Mouse (Mus musculus) embryonic stem cell, embryonic (primary cell): ENCODE data around the gene LTO1.

Source experiments
- CTCF ChIA-PET, 4 experiments: fragments of 300-600 bp in 2 of 4; fragments of 350-600 bp in 2 of 4; sonication (Branson Sonifier 250); formaldehyde crosslinking; loops; one replicate each; lab custom pipeline; 2022; ENCODE audit warnings: inconsistent platforms in 2 of 4; lab: Charles Lee
- POLR2A ChIA-PET, 4 experiments: fragments of 300-600 bp in 2 of 4; fragments of 350-600 bp in 2 of 4; sonication (Branson Sonifier 250); formaldehyde crosslinking; loops; one replicate each; lab custom pipeline; 2022; ENCODE audit warnings: antibody characterized with exemption in 4 of 4, inconsistent platforms in 1 of 4; lab: Charles Lee

Gene LTO1

DNA sequence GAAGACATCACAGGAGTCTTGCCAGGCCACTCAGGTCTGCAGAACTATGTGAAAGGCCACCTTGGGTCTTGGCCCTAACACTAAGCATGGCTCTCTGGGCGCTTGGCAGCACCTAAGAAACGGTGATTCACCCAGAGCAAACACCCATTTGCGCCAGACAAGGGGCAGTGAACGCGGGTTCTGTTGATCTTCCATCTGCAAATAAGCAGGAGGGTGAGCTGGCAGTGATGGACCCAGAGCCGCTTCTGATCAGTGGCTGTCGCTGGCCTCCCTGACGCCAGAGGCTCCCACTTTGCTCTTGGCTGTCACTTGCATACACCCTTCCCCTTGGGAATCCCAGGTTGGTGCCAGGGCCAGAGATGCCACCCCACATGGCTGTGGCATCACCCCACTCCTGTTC lies 14.6 kb downstream of the LTO1 start:
- POLR2A ChIA-PET, result interaction anchor here in 2 of 4 experiments (0.7 to 3.3 kb wide), 9 partner anchors 10 to 287 kb away, joined by 3 to 31 read pairs (median 4); partner anchors contain the start of genes Ccnd1 (in 2 of the 2) and LTO1 (in 1 of the 2)
- CTCF ChIA-PET, result interaction anchor here in 3 of 4 experiments (0.9 to 1.7 kb wide), 3 partner anchors 10 to 349 kb away, joined by 3 to 6 read pairs (median 3); no protein-coding TSS in a partner anchor

GRCm38 (mm10) chr7:144929931-144930330 lies 15.0 kb downstream of the LTO1 start:
- CTCF ChIA-PET, result interaction anchor here in 1 of 4 experiments (0.9 kb wide), 1 partner anchor 348 kb away, joined by 3 read pairs; no protein-coding TSS in a partner anchor
- POLR2A ChIA-PET, result interaction anchor here in 2 of 4 experiments (0.7 to 1.9 kb wide), 5 partner anchors 10 to 287 kb away, joined by 3 to 8 read pairs (median 4); partner anchors contain the start of gene Ccnd1 (in 1 of the 2)

- POLR2A ChIA-PET, result interaction anchor here (0.5 to 13.1 kb wide), 17 partner anchors 9 to 393 kb away, joined by 3 to 245 read pairs (median 4); partner anchors contain the start of gene LTO1 (in 2 of the 4)
- CTCF ChIA-PET, result interaction anchor here (0.6 to 2.0 kb wide), 47 partner anchors 9 to 366 kb away, joined by 3 to 12 read pairs (median 4); partner anchors contain the start of genes LTO1 (in 2 of the 4) and Tpcn2 (in 1 of the 4)
Observed at GRCm38 (mm10) chr7:144931778-144932177, 16.9 kb downstream of the LTO1 start.

GRCm38 (mm10) chr7:144932389-144932937 lies 17.6 kb downstream of the LTO1 start:
- POLR2A ChIA-PET, result interaction anchor here (0.5 to 13.1 kb wide), 14 partner anchors 8 to 393 kb away, joined by 3 to 245 read pairs (median 4); partner anchors contain the start of gene LTO1 (in 2 of the 4)

DNA sequence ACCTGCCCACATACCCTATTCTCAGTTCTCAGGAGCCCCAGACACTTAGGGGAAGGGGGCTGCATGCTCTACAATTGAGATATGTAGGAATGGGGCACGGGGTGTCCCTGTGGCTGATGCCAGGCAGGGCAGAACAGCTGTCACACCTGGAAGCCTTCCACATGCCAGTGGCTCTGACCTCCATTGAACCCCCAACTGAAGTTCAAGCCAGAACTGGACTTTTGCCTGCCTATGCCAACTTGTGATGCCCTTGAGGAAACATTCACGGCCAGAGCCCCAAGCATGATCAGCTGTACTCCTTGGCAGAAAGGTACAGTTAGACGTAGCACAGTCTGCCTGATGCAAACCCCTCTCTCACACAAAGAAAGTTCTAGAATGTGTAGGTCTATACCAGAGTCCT lies 18.4 kb downstream of the LTO1 start:
- ChIA-PET CTCF (interaction anchor here in 2 of 4 experiments (1.1 to 4.9 kb wide), 3 partner anchors 24 to 310 kb away, joined by 3 to 26 read pairs (median 7); no protein-coding TSS in a partner anchor), POLR2A (interaction anchor here in 1 of 4 experiments (1.0 to 13.1 kb wide), 4 partner anchors 9 to 273 kb away, joined by 3 to 245 read pairs (median 5); no protein-coding TSS in a partner anchor)

More at GRCm38 (mm10) chr7:144932389-144932937, 17.6 kb downstream of the LTO1 start:
- CTCF ChIA-PET, result interaction anchor here (0.7 to 2.0 kb wide), 38 partner anchors 8 to 351 kb away, joined by 3 to 12 read pairs (median 4); partner anchors contain the start of genes LTO1 (in 2 of the 4) and Tpcn2 (in 1 of the 4)

GRCm38 (mm10) chr7:144933796-144934195 lies 18.9 kb downstream of the LTO1 start:
- POLR2A ChIA-PET, result interaction anchor here in 1 of 4 experiments (1.0 to 13.1 kb wide), 5 partner anchors 9 to 206 kb away, joined by 3 to 245 read pairs (median 6); partner anchors contain the start of gene LTO1
- CTCF ChIA-PET, result interaction anchor here in 2 of 4 experiments (1.1 to 4.9 kb wide), 3 partner anchors 25 to 310 kb away, joined by 3 to 26 read pairs (median 7); no protein-coding TSS in a partner anchor

- ChIA-PET POLR2A (interaction anchor here in 3 of 4 experiments (0.6 to 13.1 kb wide), 9 partner anchors 7 to 1362 kb away, joined by 3 to 245 read pairs (median 6); partner anchors contain the start of genes LTO1 (in 2 of the 3) and Tpcn2 (in 1 of the 3)), CTCF (interaction anchor here (0.6 to 4.9 kb wide), 18 partner anchors 49 to 1249 kb away, joined by 3 to 26 read pairs (median 4); partner anchors contain the start of genes Tnfrsf23 (in 1 of the 4) and Tpcn2 (in 1 of the 4))
Observed at GRCm38 (mm10) chr7:144934901-144935300, 20.0 kb downstream of the LTO1 start.

GRCm38 (mm10) chr7:144935563-144935962 lies 20.7 kb downstream of the LTO1 start:
- ChIA-PET CTCF (interaction anchor here (0.6 to 4.9 kb wide), 38 partner anchors 19 to 1250 kb away, joined by 3 to 26 read pairs (median 4); partner anchors contain the start of genes Tnfrsf23 (in 1 of the 4) and Tpcn2 (in 1 of the 4)), POLR2A (interaction anchor here (0.6 to 13.1 kb wide), 22 partner anchors 8 to 1363 kb away, joined by 3 to 245 read pairs (median 4); partner anchors contain the start of genes LTO1 (in 2 of the 4) and Tpcn2 (in 1 of the 4))

DNA sequence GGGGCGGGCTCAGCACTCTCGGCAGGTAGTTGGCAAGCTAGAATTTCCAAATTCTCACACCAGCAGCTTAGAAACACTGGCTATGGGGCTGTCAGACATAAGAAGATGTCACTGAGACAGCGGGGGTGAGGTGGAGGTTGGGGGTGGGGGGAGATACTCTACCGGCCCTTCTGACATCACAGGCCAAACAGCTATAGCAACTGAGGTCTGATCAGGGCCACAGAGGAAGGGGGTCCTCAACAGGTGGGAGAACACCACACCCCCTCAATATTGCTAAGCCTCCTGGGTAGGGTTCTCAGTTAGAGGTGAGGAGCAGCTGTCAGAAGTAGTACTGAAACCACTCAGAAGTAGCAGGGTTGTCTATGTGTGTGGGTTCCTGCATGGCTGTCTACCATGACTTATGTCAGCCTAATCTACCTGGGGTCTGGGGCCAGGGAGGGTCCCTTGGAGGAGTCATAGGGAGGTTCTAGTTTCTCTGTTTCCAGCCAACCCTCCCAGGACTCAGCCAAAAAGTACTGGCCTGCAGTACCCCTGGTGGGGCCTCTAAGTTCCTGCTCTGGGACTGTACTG lies 21.5 kb downstream of the LTO1 start:
- ChIA-PET CTCF (interaction anchor here (0.5 to 4.9 kb wide), 27 partner anchors 18 to 355 kb away, joined by 3 to 26 read pairs (median 3); partner anchors contain the start of gene Tpcn2 (in 1 of the 4)), POLR2A (interaction anchor here (0.6 to 13.1 kb wide), 22 partner anchors 8 to 347 kb away, joined by 3 to 245 read pairs (median 4); partner anchors contain the start of genes LTO1 (in 2 of the 4) and Tpcn2 (in 1 of the 4))

GRCm38 (mm10) chr7:144937490-144937889 lies 22.6 kb downstream of the LTO1 start:
- ChIA-PET POLR2A (interaction anchor here in 3 of 4 experiments (0.5 to 13.1 kb wide), 12 partner anchors 10 to 1988 kb away, joined by 3 to 245 read pairs (median 6); no protein-coding TSS in a partner anchor), CTCF (interaction anchor here in 3 of 4 experiments (0.6 to 4.9 kb wide), 14 partner anchors 13 to 347 kb away, joined by 3 to 26 read pairs (median 4); partner anchors contain the start of gene Tpcn2 (in 1 of the 3))

DNA sequence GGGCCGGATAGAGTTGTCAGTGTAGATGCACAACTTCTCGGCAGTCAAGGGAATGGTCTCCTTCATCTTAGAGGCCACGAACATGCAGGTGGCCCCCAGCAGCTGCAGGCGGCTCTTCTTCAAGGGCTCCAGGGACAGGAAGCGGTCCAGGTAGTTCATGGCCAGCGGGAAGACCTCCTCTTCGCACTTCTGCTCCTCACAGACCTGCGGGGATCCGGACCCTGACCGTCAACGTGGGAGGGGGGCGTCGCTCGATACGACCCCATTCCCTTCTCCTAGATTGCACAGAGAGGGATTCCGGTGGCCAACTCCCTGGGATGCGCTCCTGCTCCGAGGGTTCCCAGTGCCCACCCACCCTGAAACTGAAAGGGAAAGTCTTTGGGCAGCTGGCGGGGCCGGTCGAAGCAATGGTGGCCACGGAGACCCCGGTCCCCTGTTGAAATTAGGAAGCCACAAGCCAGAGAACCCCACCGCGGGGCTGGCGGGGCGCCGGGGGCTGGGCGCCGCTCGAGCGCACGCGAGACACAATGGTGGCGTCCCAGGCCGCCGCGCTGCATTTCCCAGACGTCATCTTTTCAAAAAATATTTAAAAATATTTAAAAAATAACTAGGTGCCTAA lies 23.1 kb downstream of the LTO1 start:
- POLR2A ChIA-PET, result interaction anchor here in 3 of 4 experiments (0.5 to 13.1 kb wide), 16 partner anchors 10 to 1988 kb away, joined by 3 to 245 read pairs (median 4); no protein-coding TSS in a partner anchor
- CTCF ChIA-PET, result interaction anchor here in 3 of 4 experiments (0.6 to 4.9 kb wide), 12 partner anchors 13 to 346 kb away, joined by 3 to 26 read pairs (median 4); partner anchors contain the start of gene Tpcn2 (in 1 of the 3)

DNA sequence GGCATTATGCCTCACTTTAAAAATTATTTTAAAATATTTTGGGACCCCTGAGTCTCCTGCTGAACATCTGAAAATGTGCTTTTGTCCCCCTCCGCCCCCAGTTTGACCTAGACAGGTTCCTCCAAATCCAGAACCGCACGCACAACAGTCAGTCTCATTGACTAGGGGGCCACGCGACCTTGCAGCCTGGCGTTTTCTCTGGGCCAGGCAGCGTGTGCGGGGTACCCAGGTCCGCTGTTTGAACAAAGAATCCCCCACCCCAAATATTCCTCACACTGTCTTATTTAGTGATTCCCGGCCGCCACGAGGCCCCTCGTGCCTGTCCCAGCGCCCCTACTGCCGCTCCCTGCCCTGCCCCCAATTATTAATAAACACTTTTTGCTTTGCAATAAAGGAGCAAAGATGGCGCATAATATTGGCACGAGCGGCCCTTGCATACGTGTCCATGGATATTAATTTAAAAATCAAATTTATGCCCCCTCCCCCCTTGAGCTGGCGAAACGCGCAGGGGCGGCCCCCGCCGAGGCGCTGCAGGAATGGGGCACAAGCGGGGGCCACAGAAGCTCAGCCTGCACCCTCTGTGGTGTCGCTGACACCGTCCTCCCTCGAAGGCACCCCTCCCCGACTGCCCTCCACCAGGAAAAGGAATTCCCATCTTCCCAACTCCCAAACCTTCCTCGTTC lies 23.9 kb downstream of the LTO1 start:
- ChIA-PET CTCF (interaction anchor here in 2 of 4 experiments (0.6 to 1.4 kb wide), 7 partner anchors 10 to 345 kb away, joined by 3 to 6 read pairs (median 3); partner anchors contain the start of genes Tpcn2 (in 2 of the 2) and LTO1 (in 1 of the 2)), POLR2A (interaction anchor here in 3 of 4 experiments (0.6 to 13.1 kb wide), 40 partner anchors 9 to 362 kb away, joined by 3 to 245 read pairs (median 4); partner anchors contain the start of genes Tpcn2 (in 2 of the 3) and LTO1 (in 1 of the 3))

DNA sequence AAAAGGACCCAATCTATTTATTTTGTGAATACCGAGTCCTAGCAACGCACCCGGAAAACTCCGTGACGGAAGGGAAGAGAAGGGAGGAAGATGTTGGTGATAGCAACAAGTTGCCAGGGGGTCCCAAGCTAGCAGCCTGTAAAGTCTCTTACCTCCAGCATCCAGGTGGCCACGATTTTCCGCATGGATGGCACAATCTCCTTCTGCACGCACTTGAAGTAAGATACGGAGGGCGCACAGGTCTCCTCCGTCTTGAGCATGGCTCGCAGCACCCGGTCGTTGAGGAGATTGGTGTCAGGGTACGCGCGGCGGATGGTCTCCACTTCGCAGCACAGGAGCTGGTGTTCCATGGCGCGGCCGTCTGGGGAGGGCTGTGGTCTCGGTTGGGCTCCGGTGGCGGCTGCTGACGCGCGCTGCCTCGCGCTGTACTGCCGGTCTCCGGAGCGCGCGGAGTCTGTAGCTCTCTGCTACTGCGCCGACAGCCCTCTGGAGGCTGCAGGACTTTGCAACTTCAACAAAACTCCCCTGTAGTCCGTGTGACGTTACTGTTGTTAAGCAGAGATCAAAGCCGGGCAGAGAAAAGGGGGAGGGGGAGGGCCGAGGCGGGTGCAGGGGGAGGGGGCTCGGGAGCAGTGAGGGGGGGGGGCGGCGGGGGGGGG lies 24.6 kb downstream of the LTO1 start, which contains the start of gene Ccnd1:
Ccnd1 (minus strand) TSS at position 582 of the 659 bp plus-strand sequence.
- CTCF ChIA-PET, result interaction anchor here in 2 of 4 experiments (0.6 to 1.8 kb wide), 8 partner anchors 10 to 344 kb away, joined by 3 to 5 read pairs (median 3); partner anchors contain the start of genes Tpcn2 (in 2 of the 2) and LTO1 (in 1 of the 2)
- POLR2A ChIA-PET, result interaction anchor here in 3 of 4 experiments (0.6 to 13.1 kb wide), 56 partner anchors 9 to 549 kb away, joined by 3 to 245 read pairs (median 4); partner anchors contain the start of genes Tpcn2 (in 2 of the 3) and LTO1 (in 1 of the 3)

- ChIA-PET POLR2A (interaction anchor here (0.5 to 13.1 kb wide), 83 partner anchors 8 to 550 kb away, joined by 3 to 245 read pairs (median 4); partner anchors contain the start of genes Tpcn2 (in 2 of the 4), Fadd (in 1 of the 4) and LTO1 (in 1 of the 4)), CTCF (interaction anchor here in 3 of 4 experiments (0.6 to 1.8 kb wide), 5 partner anchors 8 to 376 kb away, joined by 3 to 9 read pairs (median 4); no protein-coding TSS in a partner anchor)
Observed at GRCm38 (mm10) chr7:144940003-144940571, 25.2 kb downstream of the LTO1 start.
